Comparison of ENCODE assay signal across 8 mouse cellular contexts in the genomic region with DNA sequence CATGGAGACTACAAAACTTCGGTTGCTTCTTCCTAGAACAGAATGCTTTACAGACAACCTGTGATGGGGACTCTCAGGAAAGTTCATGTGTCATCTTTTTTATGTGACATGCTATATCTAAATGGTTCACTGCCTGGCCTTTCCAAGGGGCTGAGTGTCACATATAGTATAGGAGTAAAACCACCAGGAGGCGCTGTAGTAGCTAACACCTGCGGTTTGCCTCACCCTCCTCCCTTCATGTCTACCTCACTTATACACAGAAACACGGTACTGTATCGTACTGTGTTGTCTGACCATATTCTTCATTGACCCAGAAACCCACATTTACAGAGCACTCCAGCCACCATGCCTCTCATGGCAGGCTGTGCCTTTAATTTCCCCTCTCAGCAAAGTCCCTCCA.
A peak's percentile ranks its signal among the peaks of the same experiment; 100 is the strongest.
DNase-seq lines count a peak whose midpoint lies in the region; ATAC-seq and TF ChIP-seq lines count a peak whose summit lies in the region.

No protein-coding gene starts in this region.

- no peak overlapping the region for H3K9ac ChIP-seq in hindbrain, embryonic 12.5 days
- no peak overlapping the region for H3K9ac ChIP-seq in lung, embryonic 14.5 days
- H3K9ac ChIP-seq in stomach, embryonic 16.5 days (ENCODE audit: low read length), result no peak overlapping the region

- H3K4me1 ChIP-seq in hindbrain, embryonic 10.5 days (replicated peaks), result peaks cover 13% of the 10 kb centered on the region
- peaks cover 8% of the 10 kb centered on the region; the same call in 1 of the 2 replicates for H3K4me1 ChIP-seq in hindbrain, embryonic 12.5 days
- H3K4me1 ChIP-seq in lung, embryonic 14.5 days (ENCODE audit: insufficient read depth), result no peaks in the 10 kb centered on the region
- H3K4me1 ChIP-seq in stomach, embryonic 16.5 days (ENCODE audit: control insufficient read depth, insufficient read depth, low read length), result no peaks in the 10 kb centered on the region

- H3K36me3 ChIP-seq in hindbrain, embryonic 10.5 days, result no peaks in the 10 kb centered on the region
- H3K36me3 ChIP-seq in hindbrain, embryonic 12.5 days, result no peaks in the 10 kb centered on the region
- H3K36me3 ChIP-seq in lung, embryonic 14.5 days (ENCODE audit: insufficient read depth), result no peaks in the 10 kb centered on the region
- no peaks in the 10 kb centered on the region for H3K36me3 ChIP-seq in stomach, embryonic 16.5 days (ENCODE audit: control insufficient read depth, insufficient read depth, low read length)

- H3K27ac ChIP-seq in hindbrain, embryonic 10.5 days, result no peak overlapping the region
- no peak overlapping the region for H3K27ac ChIP-seq in hindbrain, embryonic 12.5 days
- no peak overlapping the region for H3K27ac ChIP-seq in lung, embryonic 14.5 days (ENCODE audit: low read depth)
- no peak overlapping the region for H3K27ac ChIP-seq in stomach, embryonic 16.5 days (ENCODE audit: low read length)

- peak; percentile 7 for DNase-seq in hindbrain, embryonic 10.5 days (ENCODE audit: low spot score)
- peak; percentile 59 for DNase-seq in ES-CJ7 (ENCODE audit: low read depth, low spot score)
- peak; percentile 44 for DNase-seq in c-Kit-positive CD71-positive TER-119-negative erythroid progenitor cells, embryonic 14.5 days (ENCODE audit: low read depth)
- peak; percentile 77 for DNase-seq in lung, embryonic 14.5 days
- DNase-seq in right cerebral cortex, postnatal 36 days (ENCODE audit: low spot score in 2 of 2), result no peak

- WGBS in hindbrain, embryonic 10.5 days, result 46% methylated on average over 5 of the region's 5 CpGs
- WGBS in hindbrain, embryonic 12.5 days, result 41% methylated on average over 5 of the region's 5 CpGs
- WGBS in lung, embryonic 14.5 days, result 31% methylated on average over 5 of the region's 5 CpGs
- WGBS in stomach, embryonic 16.5 days, result 40% methylated on average over 5 of the region's 5 CpGs

- no peak overlapping the region for H3K4me3 ChIP-seq in hindbrain, embryonic 10.5 days
- no peak overlapping the region for H3K4me3 ChIP-seq in hindbrain, embryonic 12.5 days
- no peak overlapping the region for H3K4me3 ChIP-seq in lung, embryonic 14.5 days (ENCODE audit: low read depth, low read length)
- H3K4me3 ChIP-seq in stomach, embryonic 16.5 days (replicated peaks; ENCODE audit: low read length), result no peak overlapping the region

- H3K27me3 ChIP-seq in hindbrain, embryonic 10.5 days (ENCODE audit: insufficient read depth, poor library complexity, severe bottlenecking), result no peaks in the 10 kb centered on the region
- H3K27me3 ChIP-seq in hindbrain, embryonic 12.5 days, result no peaks in the 10 kb centered on the region
- H3K27me3 ChIP-seq in lung, embryonic 14.5 days (ENCODE audit: insufficient read depth, low read length), result no peaks in the 10 kb centered on the region
- H3K27me3 ChIP-seq in stomach, embryonic 16.5 days (ENCODE audit: control insufficient read depth, insufficient read depth, low read length), result no peaks in the 10 kb centered on the region

- no peaks in the 10 kb centered on the region for H3K9me3 ChIP-seq in hindbrain, embryonic 10.5 days
- no peaks in the 10 kb centered on the region for H3K9me3 ChIP-seq in hindbrain, embryonic 12.5 days (replicated peaks)
- no peaks in the 10 kb centered on the region for H3K9me3 ChIP-seq in lung, embryonic 14.5 days (ENCODE audit: low read depth, low read length)
- H3K9me3 ChIP-seq in stomach, embryonic 16.5 days (replicated peaks; ENCODE audit: control insufficient read depth, low read length), result no peaks in the 10 kb centered on the region

- ATAC-seq in hindbrain, embryonic 12.5 days (ENCODE audit: low FRiP score), result no peak
- ATAC-seq in inflammation-experienced regulatory T-cells, adult 6 months, result peak; percentile 98
- peak; percentile 47; the same call in 1 of the 2 replicates for ATAC-seq in lung, embryonic 14.5 days (ENCODE audit: insufficient read depth)
- ATAC-seq in stomach, embryonic 16.5 days (ENCODE audit: insufficient read depth, low FRiP score), result peak; percentile 66; the same call in 1 of the 2 replicates

- no peak overlapping the region for H3K4me2 ChIP-seq in hindbrain, embryonic 12.5 days (replicated peaks)
- H3K4me2 ChIP-seq in lung, embryonic 14.5 days, result no peak overlapping the region
- no peak overlapping the region for H3K4me2 ChIP-seq in stomach, embryonic 16.5 days (ENCODE audit: low read depth, low read length)

- peak; percentile 69 for TF ChIP-seq CTCF in lung, embryonic 14.5 days (IDR thresholded peaks at IDR 0.05; ENCODE audit: low read depth)

Comparison
In these comparisons a context has a peak if more than half of its experiments do, and no peak if none do; other contexts are left out.
1. DNase-seq: peak in hindbrain, embryonic 10.5 days (single experiment), ES-CJ7 (single experiment), c-Kit-positive CD71-positive TER-119-negative erythroid progenitor cells, embryonic 14.5 days (single experiment) and lung, embryonic 14.5 days (single experiment); none in right cerebral cortex, postnatal 36 days (0 of 2).